Mouse (Mus musculus) lung, adult 2 months (tissue): ENCODE data around the gene Sppl3. TPM values are rescaled to one million over a fixed set of nuclear protein-coding genes. Genes with fewer than 3 reads are reported as not detected.
"Not testable (repeated sequence)": the region's sequence is repeated elsewhere in the genome, so short reads cannot be mapped to it uniquely, and the experiment has no call there.

Experiments used
- DNase-seq: peaks from one replicate; pipeline ENCODE4 v3.0.0; 2022
- H3K4me1 ChIP-seq: fragments of 200-500 bp; 2 replicates; pipeline ENCODE4 v1.6.1; 2011; ENCODE audit warnings: low read length; ENCODE audit not compliant: control insufficient read depth, insufficient read depth
- H3K4me3 ChIP-seq: fragments of 200-500 bp; replicated peaks from 2 replicates; pipeline ENCODE3; 2011; ENCODE audit warnings: low read depth, mild to moderate bottlenecking, control low read depth, low read length; ENCODE audit errors: extremely low read depth
- CTCF ChIP-seq: fragments of 200-500 bp; IDR thresholded peaks from 2 replicates; pipeline ENCODE4 v1.5.1; 2011; ENCODE audit warnings: mild to moderate bottlenecking, low read length, control low read depth; ENCODE audit not compliant: insufficient read depth
- POLR2A ChIP-seq: fragments of 200-500 bp; IDR thresholded peaks from 2 replicates; pipeline ENCODE4 v1.6.1; 2011; ENCODE audit warnings: low read depth, mild to moderate bottlenecking, control low read depth, low read length, borderline replicate concordance; ENCODE audit errors: extremely low read depth
- WGBS: fragments of 180-500 bp; shearing (Covaris S2); methylation state at CpG from one replicate; pipeline ENCODE4 v1.1.7; 2018; 5-methylcytosine and 5-hydroxymethylcytosine counted together
- polyA plus RNA-seq: library from polyadenylated mRNA; depleted of rRNA; stranded (reverse); fragments of >200 nt; gene quantifications from 2 replicates; pipeline ENCODE4 v1.2.3, GENCODE M21; 2012

Sppl3 gene
- polyA plus RNA-seq, 1 experiment = 107 TPM

DNA sequence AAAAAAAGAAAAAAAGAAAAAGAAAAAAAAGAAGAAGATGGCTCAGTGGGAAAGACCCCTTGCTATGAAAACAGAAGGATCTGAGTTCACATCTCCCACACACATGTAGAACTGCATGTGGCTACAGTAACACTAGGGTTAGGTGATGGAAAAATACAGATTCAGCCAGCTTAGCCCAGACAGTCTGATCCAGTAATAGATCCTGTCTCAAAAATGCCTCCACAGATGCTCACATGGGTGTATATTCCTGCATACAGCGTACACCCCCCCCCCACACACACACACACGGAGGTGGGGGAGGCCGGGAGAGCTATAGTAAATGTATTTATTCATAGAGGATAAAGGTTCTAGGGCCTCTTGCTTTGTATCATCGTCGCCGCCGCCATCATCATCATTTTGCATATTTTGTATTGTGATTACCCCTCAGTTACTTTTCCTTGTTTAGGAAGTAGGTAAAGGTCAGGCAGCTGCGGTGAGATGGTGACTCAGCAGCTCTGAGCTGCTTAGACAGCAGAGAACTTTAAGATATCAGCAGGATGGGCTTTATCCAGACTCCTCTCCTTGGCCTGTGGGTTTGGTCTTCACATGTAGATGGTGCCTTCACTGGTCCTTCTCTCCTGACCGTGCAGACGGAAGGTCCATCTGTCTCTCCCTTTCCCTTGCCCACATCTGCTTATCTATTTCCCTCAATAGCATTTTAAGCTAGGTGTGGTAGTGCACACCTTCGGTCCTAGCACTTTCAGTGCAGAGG lies 57.9 kb downstream of the Sppl3 start:
- no peak for DNase-seq
- 82% methylated on average over 11 of the region's 11 CpGs for WGBS
- Histone ChIP-seq H3K4me3 (no peak overlapping the region), H3K4me1 (peaks cover 20% of the 10 kb centered on the region; the same call in 1 of the 2 replicates)
- TF ChIP-seq POLR2A (no peak), CTCF (no peak)

DNA sequence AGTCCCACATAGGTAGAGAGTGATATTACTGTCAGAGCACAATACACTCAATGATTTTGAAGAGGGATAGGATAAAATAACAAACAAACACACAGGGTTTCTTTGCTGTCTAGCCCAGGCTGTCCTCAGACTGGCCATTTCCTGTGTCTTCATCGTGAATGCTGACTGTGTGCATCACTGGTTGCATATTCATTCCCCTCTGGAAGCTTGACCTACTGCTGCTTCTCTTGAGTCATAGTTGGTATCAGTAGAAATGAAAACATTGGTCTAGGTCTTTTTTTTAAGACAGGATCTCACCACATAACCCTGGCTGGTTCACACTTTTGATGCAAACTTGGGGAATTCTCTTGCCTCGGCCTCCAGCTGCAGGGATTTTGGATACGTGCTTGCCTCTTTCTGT lies 58.7 kb downstream of the Sppl3 start:
- Histone ChIP-seq H3K4me3 (no peak overlapping the region), H3K4me1 (peaks cover 20% of the 10 kb centered on the region; the same call in 1 of the 2 replicates)
- 61% methylated on average over 3 of the region's 3 CpGs for WGBS
- DNase-seq = no peak
- no peak for TF ChIP-seq CTCF
- no peak for TF ChIP-seq POLR2A

DNA sequence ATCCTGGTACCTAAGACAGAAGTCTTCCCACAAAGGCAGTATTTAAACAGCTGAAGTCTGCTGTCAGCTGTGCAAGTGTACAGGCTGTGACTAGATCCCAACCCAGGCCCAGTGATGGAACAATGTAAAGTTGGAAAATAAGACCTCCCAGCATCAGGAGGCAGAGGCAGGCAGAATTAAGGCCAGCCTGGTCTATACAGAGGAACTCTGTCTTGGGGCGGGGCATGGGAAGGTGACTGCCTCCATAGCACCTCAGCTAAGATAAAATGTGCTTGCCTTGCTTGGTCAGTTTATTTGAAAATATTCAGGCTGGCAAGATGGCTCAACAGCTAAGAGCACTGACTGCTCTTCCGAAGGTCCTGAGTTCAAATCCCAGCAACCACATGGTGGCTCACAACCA lies 59.5 kb downstream of the Sppl3 start:
- TF ChIP-seq POLR2A (no peak), CTCF (no peak)
- H3K4me1 ChIP-seq = peaks cover 20% of the 10 kb centered on the region; the same call in 1 of the 2 replicates
- no peak for DNase-seq
- 100% methylated on average over 2 of the region's 2 CpGs for WGBS
- no peak overlapping the region for H3K4me3 ChIP-seq

DNA sequence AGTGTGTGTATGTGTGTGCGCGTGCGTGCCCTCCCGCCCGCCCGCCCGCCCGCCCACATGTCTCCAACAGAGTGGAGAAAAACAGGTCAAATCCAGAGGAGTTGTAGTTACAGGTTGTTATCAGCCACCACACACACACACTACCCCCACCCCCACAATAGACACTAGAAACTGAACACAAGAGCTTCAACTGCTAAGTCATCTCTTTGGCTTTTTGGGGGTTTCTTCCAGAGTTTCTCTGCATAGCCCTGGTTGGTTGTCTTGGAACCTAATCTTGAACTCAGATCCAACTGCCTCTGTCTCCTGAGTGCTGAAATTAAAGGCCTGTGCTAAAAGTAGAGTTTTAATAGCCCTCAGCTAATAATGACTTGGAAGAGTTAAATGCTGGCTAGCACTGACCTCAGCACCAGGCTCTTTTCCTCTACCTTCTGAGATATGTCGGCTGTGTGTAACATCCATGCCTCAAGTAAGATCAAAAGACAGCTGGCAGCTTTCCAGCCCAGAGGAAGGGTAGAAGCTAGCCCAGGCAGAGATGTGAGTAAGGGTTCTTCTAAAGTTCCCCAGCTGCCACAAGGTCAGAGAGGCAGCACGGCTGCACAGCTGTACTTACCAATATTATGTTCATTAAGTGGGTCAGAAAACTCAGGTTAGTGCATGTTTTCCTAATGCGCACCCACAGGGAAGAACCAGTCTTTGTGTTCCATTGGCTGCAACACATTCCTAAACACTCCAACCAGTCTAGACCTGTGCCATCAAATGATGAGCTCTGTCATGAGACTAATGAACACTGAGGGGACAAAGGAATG lies 60.4 kb downstream of the Sppl3 start:
- no peak for DNase-seq
- peaks cover 18% of the 10 kb centered on the region; the same call in 1 of the 2 replicates for H3K4me1 ChIP-seq
- H3K4me3 ChIP-seq = no peak overlapping the region
- TF ChIP-seq POLR2A = no peak
- no peak for TF ChIP-seq CTCF
- WGBS = 81% methylated on average over 11 of the region's 11 CpGs

DNA sequence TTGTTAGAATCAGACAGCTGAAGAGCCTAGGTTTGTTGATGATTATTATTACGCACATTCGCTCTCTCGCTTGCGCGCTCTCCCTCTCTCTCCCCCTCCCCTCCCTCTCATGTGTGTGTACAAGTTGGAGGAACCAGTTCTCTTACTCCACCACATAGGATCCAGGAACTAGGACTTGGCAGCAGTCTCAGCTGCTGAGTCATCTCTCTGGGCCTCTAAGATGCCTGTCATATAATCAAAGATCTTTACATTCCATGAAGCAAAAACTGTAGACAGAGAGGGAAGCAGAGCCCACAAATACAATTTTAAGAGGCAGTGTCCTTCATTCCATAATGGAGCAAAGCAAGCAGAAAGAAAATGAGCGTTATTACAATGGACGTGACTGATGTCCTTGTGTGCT lies 61.2 kb downstream of the Sppl3 start:
- no peak overlapping the region for H3K4me3 ChIP-seq
- DNase-seq = peak; percentile 36
- WGBS = 59% methylated on average over 7 of the region's 7 CpGs
- peaks cover 17% of the 10 kb centered on the region; the same call in 1 of the 2 replicates for H3K4me1 ChIP-seq
- TF ChIP-seq POLR2A (no peak), CTCF (no peak)

DNA sequence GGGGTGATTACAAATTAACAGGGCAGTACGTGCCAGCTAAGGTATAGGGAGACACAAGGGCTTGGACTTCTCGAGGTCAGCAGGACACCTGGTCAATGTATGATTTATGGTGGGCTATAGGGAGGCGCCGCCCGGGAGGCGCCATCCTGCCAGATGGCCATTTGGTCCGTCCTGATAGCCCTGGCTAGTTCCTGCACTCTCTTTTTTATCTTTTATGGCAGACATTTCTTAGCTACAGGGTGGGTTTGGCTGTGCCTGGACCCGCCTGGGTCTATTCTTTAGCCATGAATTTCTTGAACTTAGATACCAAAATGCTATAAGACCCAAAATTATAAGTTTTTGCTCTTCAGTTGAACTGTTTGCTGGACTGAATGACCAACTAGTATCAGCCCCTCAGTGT lies 62.4 kb downstream of the Sppl3 start:
- not testable (repeated sequence) for H3K4me3 ChIP-seq, DNase-seq
- peaks cover 12% of the 10 kb centered on the region; the same call in 1 of the 2 replicates for H3K4me1 ChIP-seq
- 89% methylated on average over 8 of the region's 8 CpGs for whole genome bisulfite sequencing

DNA sequence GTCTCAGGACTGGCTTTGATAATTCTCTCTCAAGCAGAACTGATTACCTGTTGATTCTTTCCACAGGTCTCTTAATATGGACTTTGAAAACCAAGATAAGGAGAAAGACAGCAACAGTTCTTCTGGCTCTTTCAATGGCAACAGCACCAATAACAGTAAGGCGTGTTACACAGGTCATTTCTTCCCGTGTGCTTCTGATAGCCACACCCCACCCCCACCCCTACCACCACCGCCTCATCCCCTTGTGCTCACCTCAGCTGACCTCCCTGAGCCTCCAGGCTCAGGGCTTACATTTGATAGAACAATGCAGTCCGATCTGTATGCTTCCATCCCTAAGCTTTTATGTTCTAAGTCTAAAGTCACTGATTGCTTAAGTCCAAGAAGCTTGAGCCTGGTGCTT lies 63.8 kb downstream of the Sppl3 start:
- Histone ChIP-seq H3K4me1 (peaks cover 9% of the 10 kb centered on the region; the same call in 1 of the 2 replicates), H3K4me3 (no peak overlapping the region)
- WGBS = 71% methylated on average over 4 of the region's 4 CpGs
- DNase-seq = no peak
- TF ChIP-seq POLR2A (no peak), CTCF (no peak)

DNA sequence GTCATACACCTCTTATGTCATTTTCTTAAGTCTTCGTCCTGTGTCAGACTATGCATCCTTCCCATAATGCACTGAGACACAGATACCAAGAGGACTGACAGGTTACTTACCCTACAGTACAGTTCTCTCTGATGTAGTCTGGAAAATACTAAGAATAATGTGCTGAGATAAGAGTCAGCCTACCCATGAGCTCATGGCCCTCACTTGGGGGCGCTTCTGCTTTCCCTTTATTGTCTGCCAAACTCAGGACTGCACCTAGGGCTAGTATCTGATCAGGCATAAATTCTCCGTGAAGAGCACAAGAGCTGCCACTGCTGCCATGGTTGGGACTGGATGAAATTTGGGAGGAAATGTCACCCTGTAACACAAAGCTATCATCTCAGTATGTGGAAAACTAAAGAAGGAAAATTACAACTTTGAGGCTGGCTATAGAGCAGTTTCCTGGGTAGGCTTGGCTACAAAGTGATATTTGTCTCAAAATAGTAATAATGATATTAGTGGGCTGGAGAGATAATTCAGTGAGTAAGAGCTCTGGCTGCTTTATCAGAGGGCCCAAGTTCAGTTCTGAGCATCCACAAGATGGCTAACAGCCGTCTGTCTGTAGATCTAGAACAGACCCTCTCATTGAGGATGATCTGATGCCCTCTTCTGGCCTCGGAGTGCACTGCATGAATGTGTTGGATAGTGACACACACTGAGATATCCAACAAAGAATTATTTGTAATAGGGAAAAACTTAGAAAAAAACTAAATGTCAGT lies 65.4 kb downstream of the Sppl3 start:
- Histone ChIP-seq H3K4me1 (peaks cover 9% of the 10 kb centered on the region; the same call in 1 of the 2 replicates), H3K4me3 (no peak overlapping the region)
- 58% methylated on average over 5 of the region's 5 CpGs for WGBS
- TF ChIP-seq POLR2A (no peak), CTCF (peak; percentile 52)
- DNase-seq = peak; percentile 65

DNA sequence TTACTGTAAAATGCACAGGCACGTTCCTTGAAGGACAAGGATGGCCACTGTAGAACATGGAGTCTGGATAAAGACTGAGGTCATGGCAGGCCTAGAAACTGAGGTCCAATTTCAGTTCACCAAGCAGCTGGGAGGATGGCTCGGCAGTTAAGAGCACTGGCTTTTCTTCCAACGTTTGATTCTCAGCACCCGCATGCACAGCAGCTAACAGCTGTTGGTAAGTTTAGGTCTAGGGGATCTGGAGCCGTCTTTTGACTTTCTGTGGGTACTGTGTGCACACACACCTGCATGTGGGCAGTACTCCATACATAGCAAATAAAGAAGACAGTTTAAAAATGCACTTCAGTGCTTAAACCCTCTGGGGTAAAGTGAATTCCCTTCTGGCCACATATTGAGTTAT lies 70.7 kb downstream of the Sppl3 start:
- H3K4me3 ChIP-seq = no peak overlapping the region
- TF ChIP-seq CTCF (no peak), POLR2A (no peak)
- DNase-seq = no peak
- 82% methylated on average over 5 of the region's 5 CpGs for WGBS
- no peaks in the 10 kb centered on the region for H3K4me1 ChIP-seq
